Mouse (Mus musculus) retina, postnatal 7 days (tissue): ENCODE measurements around the gene Eepd1.

ENCODE experiments used
- DNase-seq: peaks from one replicate; pipeline ENCODE4 v3.0.0-alpha.2; 2012; ENCODE audit warnings: low read depth, low spot score

Gene Eepd1

DNA sequence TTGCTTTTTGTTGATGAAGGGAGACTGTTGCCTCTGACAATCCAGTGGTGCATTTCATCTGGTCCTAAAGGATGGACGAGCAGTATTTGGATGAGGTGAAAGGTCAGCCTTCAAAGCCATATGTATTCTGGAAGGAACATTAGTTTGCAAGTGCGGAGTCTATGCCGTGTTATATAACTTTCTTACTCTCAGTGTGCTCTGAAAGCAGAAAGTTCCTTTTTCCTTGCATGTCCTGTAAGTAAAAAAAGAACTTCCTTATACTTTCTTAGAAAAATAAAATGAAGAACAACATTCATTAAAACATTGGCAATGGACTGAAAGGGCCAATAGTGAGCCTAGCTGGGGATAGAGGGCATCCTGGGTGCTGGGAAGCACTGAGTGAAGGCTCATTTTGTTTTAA, 50.8 kb downstream of the Eepd1 start:
- no peak for DNase-seq

DNA sequence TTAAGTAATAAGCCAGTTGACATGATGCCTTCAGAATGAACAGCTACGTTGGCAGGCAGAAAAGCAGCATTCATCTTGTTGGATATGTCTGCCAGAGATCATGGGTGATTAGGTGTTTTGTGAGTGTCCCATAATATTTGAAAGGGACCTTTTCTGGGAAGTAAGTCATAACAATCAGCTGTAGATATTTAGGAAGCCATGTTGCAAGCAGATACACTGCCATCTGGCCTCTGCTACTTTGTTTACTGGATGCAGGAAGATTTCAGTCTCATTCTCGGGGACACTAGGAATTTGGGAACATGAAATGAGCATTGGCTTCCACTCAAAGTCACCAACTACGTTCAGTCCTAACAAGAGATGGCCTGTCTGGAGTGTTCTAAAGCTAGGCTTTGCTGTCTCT, 54.1 kb downstream of the Eepd1 start:
- DNase-seq, result no peak

- DNase-seq, result no peak
Measured at GRCm38 (mm10) chr9:25539461-25539860, 58.1 kb downstream of the Eepd1 start.

GRCm38 (mm10) chr9:25541355-25541754, 60.0 kb downstream of the Eepd1 start:
- no peak for DNase-seq

- DNase-seq, result no peak
Measured at GRCm38 (mm10) chr9:25545212-25545611, 63.9 kb downstream of the Eepd1 start.

DNA sequence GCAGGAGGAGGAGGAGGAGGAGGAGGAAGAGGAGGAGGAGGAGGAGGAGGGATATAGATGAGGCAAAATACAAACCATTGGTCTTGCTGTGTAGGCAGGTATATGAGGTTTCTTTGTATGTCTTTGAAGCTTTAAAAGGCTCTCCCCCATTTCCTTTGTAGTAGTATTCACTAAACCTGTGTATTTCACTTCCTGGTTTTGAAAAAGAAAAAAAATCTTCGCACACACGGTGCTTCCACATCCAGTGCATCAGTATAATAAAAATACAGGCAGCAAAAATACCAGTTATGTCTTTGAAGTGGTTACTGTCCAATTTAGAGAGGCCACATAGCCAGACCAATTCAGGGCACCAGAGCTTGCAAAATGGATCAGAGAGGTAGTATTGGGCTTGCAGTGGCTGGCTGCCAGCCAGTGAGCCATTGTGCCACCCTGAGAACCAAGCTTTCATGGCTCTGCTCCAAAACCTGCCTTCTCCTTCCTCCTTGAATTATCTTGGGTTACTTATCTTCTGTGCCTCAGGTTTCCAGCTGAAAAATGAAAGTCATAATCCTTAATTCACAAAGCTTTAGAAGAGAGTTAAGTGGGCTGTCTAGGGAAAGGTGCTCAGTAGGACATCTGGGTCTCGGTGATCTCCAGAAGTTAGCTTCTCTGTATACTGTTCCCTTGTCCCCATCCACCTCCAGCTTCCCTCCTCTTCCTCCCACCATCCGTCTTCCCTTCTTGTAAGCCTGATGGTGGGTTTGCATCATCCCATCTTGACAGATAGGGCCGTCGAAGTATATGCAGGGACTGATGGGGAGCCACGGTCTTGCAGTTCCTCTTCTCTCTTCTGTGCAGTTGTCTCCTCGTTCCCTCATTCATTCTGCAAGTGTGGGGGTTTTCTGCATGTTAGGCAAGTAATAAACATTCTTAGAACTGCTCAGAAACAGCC, 68.0 kb downstream of the Eepd1 start:
- DNase-seq, result no peak

DNA sequence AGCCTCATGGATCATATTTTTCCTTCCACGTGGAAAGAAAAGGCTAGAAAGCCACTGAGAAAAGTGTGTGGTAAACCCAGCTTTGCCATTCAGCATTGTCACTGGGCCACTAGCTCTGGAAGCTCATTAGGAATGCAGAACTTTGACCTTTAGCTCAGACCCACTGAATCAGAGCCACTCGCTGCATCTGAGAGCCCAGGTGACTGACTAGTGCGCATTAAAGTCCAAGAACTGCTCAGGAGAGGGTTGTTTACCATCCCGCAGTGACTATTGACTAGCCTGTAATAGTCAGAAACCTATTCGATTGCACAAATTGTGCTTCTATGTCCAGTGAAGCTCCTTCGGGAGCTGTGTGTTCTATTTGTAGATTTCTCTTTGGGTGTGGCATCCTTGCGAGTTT, 68.8 kb downstream of the Eepd1 start:
- DNase-seq, result no peak

DNA sequence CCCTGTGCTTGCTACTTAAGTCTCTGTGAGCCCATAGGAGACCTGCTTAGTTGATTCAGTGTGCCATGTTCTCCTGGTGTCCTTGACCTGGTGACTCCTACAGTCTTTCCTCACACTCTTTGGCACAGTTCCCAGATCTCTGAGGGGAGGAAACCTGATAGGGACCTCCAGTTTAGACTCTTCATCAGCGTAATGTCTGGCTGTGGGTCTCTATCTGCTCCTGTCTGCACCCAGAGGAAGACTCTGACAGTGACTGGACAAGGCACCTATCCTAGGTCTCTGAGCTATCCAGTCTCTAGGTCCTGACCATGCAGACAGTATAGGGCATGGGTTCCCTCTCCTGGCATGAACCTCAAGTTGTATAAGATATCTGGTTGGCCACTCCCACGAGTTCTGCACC, 71.2 kb downstream of the Eepd1 start:
- no peak for DNase-seq

DNA sequence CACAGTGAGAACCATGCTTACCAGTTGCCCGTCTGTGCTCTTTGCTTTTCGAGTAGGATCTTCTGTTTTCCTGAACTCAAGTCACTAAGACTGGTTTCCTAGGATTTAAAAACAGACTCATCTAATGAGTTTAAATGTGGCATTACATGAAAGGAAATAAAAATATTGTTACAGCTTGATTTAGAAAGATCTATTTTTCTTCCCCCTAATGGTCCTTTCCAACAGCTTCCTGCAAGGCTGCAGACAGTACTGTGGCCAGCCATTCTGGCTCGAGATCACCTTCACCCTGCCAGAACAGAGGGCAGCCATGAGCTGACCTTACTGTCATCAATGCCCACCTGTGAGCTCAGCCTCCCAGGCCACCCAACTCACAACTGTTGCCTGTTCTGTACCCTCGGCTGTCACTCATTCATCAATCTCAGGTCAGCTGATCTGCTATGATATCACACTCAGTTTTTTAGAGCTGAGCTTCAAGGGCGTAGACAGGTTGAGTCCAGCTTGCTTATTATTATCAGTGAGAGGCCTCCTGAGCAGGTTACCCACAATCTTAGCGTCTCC, 73.0 kb downstream of the Eepd1 start:
- DNase-seq, result no peak

DNA sequence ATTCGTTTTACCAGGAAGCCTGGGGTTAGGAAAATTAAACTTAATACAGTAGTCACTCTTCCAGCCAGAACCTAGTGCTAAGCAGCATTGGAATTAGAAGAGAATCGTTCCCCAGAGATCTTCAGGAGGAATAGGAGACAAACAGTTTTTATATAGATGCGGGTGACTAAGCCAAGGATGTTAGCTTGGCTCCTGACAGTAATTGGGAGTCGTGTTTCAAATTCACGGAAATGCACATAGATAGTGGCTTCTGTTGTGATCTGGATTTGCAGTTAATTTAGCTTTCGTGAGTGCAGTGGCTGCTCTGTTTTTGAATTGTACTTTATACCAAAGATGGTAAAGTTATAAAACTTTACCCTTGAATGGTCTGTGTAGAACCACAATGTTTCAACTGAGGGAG, 73.9 kb downstream of the Eepd1 start:
- no peak for DNase-seq

- no peak for DNase-seq
Measured at GRCm38 (mm10) chr9:25556008-25556407, 74.7 kb downstream of the Eepd1 start.

DNA sequence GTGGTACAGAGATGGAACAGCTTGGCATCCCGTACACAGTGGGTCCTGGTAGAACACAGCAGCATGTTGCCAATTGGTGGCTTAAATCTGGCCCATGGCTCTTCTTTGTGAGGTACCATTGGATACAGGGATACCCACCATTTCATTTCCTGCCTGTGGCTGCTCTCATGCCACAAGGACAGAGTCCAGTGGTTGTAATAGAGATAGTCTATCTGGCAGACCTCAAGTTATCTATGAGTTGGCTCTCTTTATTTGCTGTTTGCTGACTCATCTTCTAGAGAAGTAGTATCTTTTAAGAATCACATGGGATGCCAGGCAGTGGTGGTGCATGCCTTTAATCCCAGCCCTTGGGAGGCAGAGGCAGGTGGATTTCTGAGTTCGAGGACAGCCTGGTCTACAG, 76.0 kb downstream of the Eepd1 start:
- DNase-seq, result no peak

DNA sequence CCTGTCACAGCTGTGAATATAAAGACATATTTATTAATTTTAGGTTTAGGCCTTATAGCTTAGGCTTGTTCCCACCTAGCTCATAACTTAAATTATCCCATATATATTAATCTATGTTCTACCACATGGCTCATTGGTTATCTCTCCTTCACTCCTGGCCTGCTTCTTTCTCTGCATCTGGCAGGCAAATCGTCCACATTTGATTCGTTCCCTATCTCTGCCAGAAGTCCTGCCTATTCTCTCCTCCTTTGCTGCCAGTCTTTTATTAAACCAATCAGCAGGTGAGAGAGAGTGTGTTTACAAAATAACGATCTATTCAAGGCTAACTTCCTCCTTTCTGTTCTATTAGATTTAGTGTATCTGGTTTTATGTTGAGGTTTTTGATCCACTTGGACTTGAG, 77.5 kb downstream of the Eepd1 start:
- no peak for DNase-seq

- DNase-seq, result no peak
Measured at GRCm38 (mm10) chr9:25560016-25560758, 78.8 kb downstream of the Eepd1 start.

DNA sequence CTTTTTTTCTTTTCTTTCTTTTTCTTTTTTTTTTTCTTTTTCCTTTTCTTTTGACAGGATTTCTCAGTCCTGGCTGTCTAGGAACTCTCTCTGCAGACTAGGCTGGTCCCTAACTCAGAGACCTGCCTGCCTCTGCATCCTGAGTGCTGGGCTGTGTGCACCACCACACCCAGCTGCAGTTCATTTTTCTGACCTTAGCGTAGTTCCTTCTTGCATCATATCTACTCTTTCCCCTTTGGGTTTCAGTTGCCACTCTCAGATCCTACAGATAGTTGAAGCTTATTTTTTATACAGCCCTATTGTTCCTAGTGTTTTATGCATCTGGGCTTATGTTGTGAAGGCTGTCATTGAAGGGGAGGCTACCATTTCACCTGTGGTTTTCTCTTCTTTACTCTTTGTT, 79.8 kb downstream of the Eepd1 start:
- DNase-seq, result no peak

- DNase-seq, result no peak
Measured at GRCm38 (mm10) chr9:25563806-25564205, 82.5 kb downstream of the Eepd1 start.

DNA sequence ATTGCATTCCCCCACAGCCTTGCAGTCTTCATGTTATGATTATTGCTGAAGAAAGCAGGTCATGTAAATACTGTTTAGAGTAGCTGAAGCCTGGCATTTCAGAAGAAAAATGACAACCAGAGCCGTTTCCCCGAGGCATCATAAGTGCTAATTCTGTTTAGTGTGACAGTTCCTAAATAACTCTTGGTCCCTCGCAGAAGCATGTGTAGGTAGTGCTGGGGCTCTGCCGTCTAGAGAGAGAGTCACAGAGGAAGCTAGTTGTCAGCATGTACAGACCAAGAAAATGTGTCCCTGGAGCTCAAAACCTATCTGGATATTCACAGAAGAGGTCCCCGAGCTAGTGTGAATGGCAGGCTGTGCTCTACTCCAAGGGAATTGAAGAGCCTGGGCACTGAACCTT, 85.7 kb downstream of the Eepd1 start:
- no peak for DNase-seq

DNA sequence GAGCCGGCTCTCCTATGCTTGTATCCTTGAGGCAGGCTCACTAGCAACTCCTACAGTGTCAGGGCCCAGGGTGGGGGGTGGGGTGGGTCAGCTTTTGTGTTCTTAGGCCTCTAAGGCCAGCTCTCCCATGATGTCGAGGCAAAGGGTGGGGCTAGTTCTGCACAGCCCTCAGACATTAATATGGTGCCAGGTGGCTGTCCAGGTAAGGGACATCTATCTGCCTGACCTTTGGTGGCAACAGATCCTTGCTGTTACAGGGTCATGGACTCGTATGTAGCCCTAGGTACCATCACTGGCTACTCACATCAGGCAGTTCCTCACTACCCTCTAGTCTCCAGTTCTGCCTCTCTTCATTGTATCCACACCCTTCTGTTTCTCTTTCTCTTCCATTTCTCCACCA, 87.4 kb downstream of the Eepd1 start:
- no peak for DNase-seq

DNA sequence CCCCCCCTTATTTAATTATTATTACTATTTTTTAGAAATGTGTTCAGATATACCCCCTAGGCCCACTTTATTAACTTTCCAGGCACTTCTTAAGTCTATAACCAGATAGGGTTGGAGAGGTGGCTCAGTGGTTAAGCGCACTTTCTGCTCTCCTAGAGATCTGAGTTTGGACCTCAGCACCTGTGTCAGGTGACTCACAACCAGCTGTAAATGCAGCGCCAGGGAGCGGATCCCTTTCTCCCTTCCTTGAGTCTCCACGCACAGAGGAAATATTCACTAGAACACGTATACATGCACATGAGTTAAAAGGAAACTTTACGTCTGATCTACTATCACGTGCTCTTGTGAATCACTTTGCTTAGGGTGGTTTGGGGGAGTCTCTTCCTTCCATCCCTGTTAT, 88.7 kb downstream of the Eepd1 start:
- no peak for DNase-seq

DNA sequence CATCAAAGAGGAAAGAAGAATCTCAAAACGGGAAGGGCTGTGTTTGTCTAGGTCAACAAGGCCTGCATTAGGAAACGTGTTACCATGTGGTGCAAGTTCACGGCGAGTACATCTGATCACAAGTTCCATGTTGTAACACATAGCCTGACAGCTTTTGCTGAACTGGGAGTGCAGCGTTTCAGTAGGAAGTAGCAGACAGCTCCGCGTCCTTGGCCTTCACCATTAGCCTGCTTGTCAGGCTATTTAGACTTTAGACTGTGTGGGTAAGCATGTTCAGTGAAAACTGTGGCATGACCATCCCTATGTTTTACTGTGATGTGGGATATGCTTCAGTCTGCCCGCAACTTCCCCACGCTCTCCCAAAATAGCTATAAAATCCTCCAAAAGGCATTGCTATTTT, 89.1 kb downstream of the Eepd1 start:
- DNase-seq, result no peak

DNA sequence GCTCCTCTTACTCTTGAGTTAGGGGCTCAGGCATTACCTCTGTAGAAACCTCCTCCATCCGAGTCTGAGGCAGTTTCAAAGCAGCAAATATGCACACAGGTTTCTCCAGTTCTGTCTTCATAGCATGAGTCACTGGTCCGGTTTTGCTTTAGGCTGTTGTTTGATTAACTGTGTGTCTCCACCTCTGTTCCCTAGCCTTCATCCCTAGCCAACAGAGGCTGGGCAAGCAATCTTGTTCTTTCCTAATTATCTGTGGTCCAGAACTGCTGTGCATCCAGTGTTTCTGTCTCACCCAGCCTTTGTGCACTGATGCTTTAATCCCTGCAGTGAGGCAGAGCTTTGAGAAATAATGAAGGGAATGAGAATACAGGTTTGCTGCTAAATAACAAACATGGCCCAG, 90.0 kb downstream of the Eepd1 start:
- no peak for DNase-seq

- no peak for DNase-seq
Measured at GRCm38 (mm10) chr9:25573753-25574152, 92.4 kb downstream of the Eepd1 start.

- DNase-seq, result no peak
Measured at GRCm38 (mm10) chr9:25574186-25574585, 92.8 kb downstream of the Eepd1 start.
